20 mouse cellular contexts compared by ENCODE assay signal in genomic region chr11:57324099-57324498, GRCm38 (mm10).
DNase-seq lines count a peak whose midpoint lies in the region; ATAC-seq and TF ChIP-seq lines count a peak whose summit lies in the region.
"Had no signal": no experiment of that assay in that cellular context is flagged by ENCODE, and none has a peak within 500 bp of the region (broad histone marks: within the 10 kb centered on the region; RNA-seq: fewer than 3 reads in every experiment).

No protein-coding gene starts in this region.

- intact Hi-C loops in left cerebral cortex, adult 2 months (cut with DNase I) = no loop called here
- intact Hi-C loops in left cerebral cortex, postnatal 4 days (cut with DNase I) = no loop called here

- H3K4me3 ChIP-seq in left cerebral cortex, adult 2 months = no peak overlapping the region
- H3K4me3 ChIP-seq in cortical plate, adult 2 months (ENCODE audit: insufficient read depth, low read length) = no peak overlapping the region
- H3K4me3 ChIP-seq: embryonic facial prominence, embryonic 13.5 days; forebrain, embryonic 12.5 days; heart, embryonic 15.5 days; hindbrain, embryonic 13.5 days had no signal

- H3K27ac ChIP-seq in left cerebral cortex, adult 2 months = no peak overlapping the region
- 0 out of 2 replicates have a peak overlapping the region, but pooled peaks have one; percentile 57 for H3K27ac ChIP-seq in cortical plate, adult 2 months (ENCODE audit: insufficient read depth, low read length)
- H3K27ac ChIP-seq: embryonic facial prominence, embryonic 13.5 days; forebrain, embryonic 12.5 days; heart, embryonic 15.5 days; hindbrain, embryonic 13.5 days; hindbrain, postnatal 0 days had no signal

- ATAC-seq in granulocyte monocyte progenitor cell, adult 5-6 weeks (replicated peaks; ENCODE audit: poor library complexity, severe bottlenecking) = no peak
- ATAC-seq: forebrain, postnatal 0 days; hindbrain, postnatal 0 days had no signal

- H3K4me1 ChIP-seq in cortical plate, adult 2 months (ENCODE audit: control insufficient read depth, insufficient read depth, low read length) = peaks cover 7% of the 10 kb centered on the region
- H3K4me1 ChIP-seq: embryonic facial prominence, embryonic 13.5 days; forebrain, embryonic 12.5 days; heart, embryonic 15.5 days; hindbrain, embryonic 13.5 days had no signal

- peak; percentile 10 to 11 for DNase-seq in left cerebral cortex, adult 2 months (ENCODE audit: extremely low spot score in 1 of 2, low spot score in 2 of 2)
- DNase-seq in left cerebral cortex, postnatal 4 days = no peak
- peak; percentile 44 for DNase-seq in layer of hippocampus, adult 9-10 months (ENCODE audit: low spot score)
- peak; percentile 8 to 9 for DNase-seq in layer of hippocampus, postnatal 25 days (ENCODE audit: extremely low spot score in 1 of 2, low spot score in 1 of 2)
- no peak for DNase-seq in embryo, embryonic 11 days
- no peak for DNase-seq in kidney, adult 9 months
- DNase-seq: adrenal gland, postnatal 25 days; cerebellum, adult 2 months; cerebellum, postnatal 14 days; forebrain, postnatal 0 days; gastrocnemius, postnatal 14 days; heart, adult 18-20 months; heart, postnatal 14 days had no signal

- no peak for TF ChIP-seq CTCF in left cerebral cortex, adult 2 months (IDR thresholded peaks at IDR 0.05)
- TF ChIP-seq CTCF in cortical plate, adult 2 months (IDR thresholded peaks at IDR 0.05; ENCODE audit: extremely low read depth, insufficient read depth, low read length) = no peak

- TF ChIP-seq POLR2A in cortical plate, adult 2 months (IDR thresholded peaks at IDR 0.05; ENCODE audit: extremely low read depth, insufficient read depth, low read length) = no peak

Comparison
In these comparisons a context has a peak if more than half of its experiments do, and no peak if none do; other contexts are left out.
1. DNase-seq: peak in left cerebral cortex, adult 2 months (2 of 2), layer of hippocampus, adult 9-10 months (single experiment) and layer of hippocampus, postnatal 25 days (2 of 2); none in left cerebral cortex, postnatal 4 days (single experiment), embryo, embryonic 11 days (single experiment) and kidney, adult 9 months (single experiment).